Mouse (Mus musculus) liver, embryonic 13.5 days (tissue): ENCODE results near the gene Rcan2. TPM values are rescaled to one million over a fixed set of nuclear protein-coding genes. Genes with fewer than 3 reads are reported as not detected.
A peak's percentile ranks its signal among the peaks of the same experiment; 100 is the strongest.

Source experiments
- ATAC-seq: fragments of 200-750 bp; cut with Nextera tagmentation; 2 replicates; pipeline ENCODE4 v1.8.0; 2017; ENCODE audit warnings: low read depth, mild to moderate bottlenecking, moderate number of reproducible peaks, moderate library complexity
- DNase-seq: peaks from one replicate; pipeline ENCODE4 v3.0.0; 2022
- H3K27ac ChIP-seq: fragments of 300-500 bp; sonication (generic); 2 replicates; pipeline ENCODE4 v1.5.1; 2015; ENCODE audit warnings: moderate library complexity, mild to moderate bottlenecking, inconsistent platforms
- H3K27me3 ChIP-seq: fragments of 300-500 bp; sonication (generic); 2 replicates; pipeline ENCODE4 v1.6.1; 2015; ENCODE audit warnings: mild to moderate bottlenecking, inconsistent platforms
- H3K36me3 ChIP-seq: fragments of 300-500 bp; sonication (generic); 2 replicates; pipeline ENCODE4 v1.6.1; 2015; ENCODE audit warnings: mild to moderate bottlenecking, inconsistent platforms
- H3K4me1 ChIP-seq: fragments of 300-500 bp; sonication (generic); replicated peaks from 2 replicates; pipeline ENCODE4 v1.6.1; 2015; ENCODE audit warnings: inconsistent platforms
- H3K4me2 ChIP-seq: fragments of 300-500 bp; sonication (generic); 2 replicates; pipeline ENCODE4 v1.6.1; 2015; ENCODE audit warnings: inconsistent platforms, mild to moderate bottlenecking, moderate library complexity
- H3K4me3 ChIP-seq: fragments of 300-500 bp; sonication (generic); replicated peaks from 2 replicates; pipeline ENCODE4 v1.5.1; 2015; ENCODE audit warnings: mild to moderate bottlenecking, inconsistent platforms
- H3K9ac ChIP-seq: fragments of 300-500 bp; sonication (generic); 2 replicates; pipeline ENCODE4 v1.6.1; 2015; ENCODE audit warnings: mild to moderate bottlenecking, inconsistent platforms
- H3K9me3 ChIP-seq: fragments of 300-500 bp; sonication (generic); replicated peaks from 2 replicates; pipeline ENCODE4 v1.6.1; 2016; ENCODE audit warnings: inconsistent platforms
- WGBS: fragments of 180-500 bp; shearing (Covaris S2); methylation state at CpG from one replicate; pipeline ENCODE4 v1.1.7; 2015; ENCODE audit not compliant: insufficient replicate concordance; 5-methylcytosine and 5-hydroxymethylcytosine counted together
- polyA plus RNA-seq: library from polyadenylated mRNA; unstranded; fragments of >200 nt; fragmentation: Nextera tagmentation; extraction: Ambion mirVana; gene quantifications from 2 replicates; pipeline ENCODE4 v1.2.1, GENCODE M21; 2015

The Rcan2 gene
- polyA plus RNA-seq, 1 experiment from 2014 or later: 1.1 TPM

- Histone ChIP-seq H3K9ac (no peak overlapping the region), H3K4me3 (no peak overlapping the region), H3K9me3 (no peaks in the 10 kb centered on the region), H3K4me2 (no peak overlapping the region), H3K27ac (no peak overlapping the region), H3K36me3 (no peaks in the 10 kb centered on the region), H3K4me1 (peaks cover 5% of the 10 kb centered on the region), H3K27me3 (no peaks in the 10 kb centered on the region)
- no peak for DNase-seq
- peak; percentile 65; the same call in 1 of the 2 replicates for ATAC-seq
- WGBS: 31% methylated on average over 5 of the region's 5 CpGs
Measured at GRCm38 (mm10) chr17:43917143-43917542, 116.0 kb downstream of the Rcan2 start.

GRCm38 (mm10) chr17:43929856-43930255 lies 128.7 kb downstream of the Rcan2 start:
- 72% methylated on average over 4 of the region's 4 CpGs for WGBS
- 0 out of 2 replicates have a peak, but pooled peaks cover 13% of the 10 kb centered on the region for H3K9me3 ChIP-seq
- H3K4me1 ChIP-seq: no peaks in the 10 kb centered on the region
- no peak overlapping the region for H3K4me2 ChIP-seq
- H3K36me3 ChIP-seq: no peaks in the 10 kb centered on the region
- DNase-seq (no peak), ATAC-seq (no peak)
- no peak overlapping the region for H3K27ac ChIP-seq
- no peak overlapping the region for H3K4me3 ChIP-seq
- no peak overlapping the region for H3K9ac ChIP-seq
- H3K27me3 ChIP-seq: no peaks in the 10 kb centered on the region

- Histone ChIP-seq H3K4me1 (no peaks in the 10 kb centered on the region), H3K27ac (no peak overlapping the region), H3K4me2 (no peak overlapping the region), H3K9ac (no peak overlapping the region), H3K9me3 (0 out of 2 replicates have a peak, but pooled peaks cover 13% of the 10 kb centered on the region), H3K27me3 (no peaks in the 10 kb centered on the region), H3K4me3 (no peak overlapping the region), H3K36me3 (no peaks in the 10 kb centered on the region)
- WGBS: 72% methylated on average over 11 of the region's 11 CpGs
- no peak for ATAC-seq
- no peak for DNase-seq
Measured at GRCm38 (mm10) chr17:43931731-43932130, 130.6 kb downstream of the Rcan2 start.

- WGBS: 78% methylated on average over 9 of the region's 9 CpGs
- ATAC-seq: no peak
- no peaks in the 10 kb centered on the region for H3K27me3 ChIP-seq
- H3K4me2 ChIP-seq: no peak overlapping the region
- no peak overlapping the region for H3K4me3 ChIP-seq
- H3K9ac ChIP-seq: no peak overlapping the region
- H3K36me3 ChIP-seq: no peaks in the 10 kb centered on the region
- no peak for DNase-seq
- H3K27ac ChIP-seq: no peak overlapping the region
- 0 out of 2 replicates have a peak, but pooled peaks cover 13% of the 10 kb centered on the region for H3K9me3 ChIP-seq
- no peaks in the 10 kb centered on the region for H3K4me1 ChIP-seq
Measured at GRCm38 (mm10) chr17:43934056-43934455, 132.9 kb downstream of the Rcan2 start.

GRCm38 (mm10) chr17:43952219-43952618 lies 151.1 kb downstream of the Rcan2 start:
- Histone ChIP-seq H3K9me3 (no peaks in the 10 kb centered on the region), H3K4me3 (no peak overlapping the region), H3K27ac (no peak overlapping the region)

GRCm38 (mm10) chr17:43952661-43953534 lies 151.7 kb downstream of the Rcan2 start:
- H3K27me3 ChIP-seq: no peaks in the 10 kb centered on the region
- H3K4me2 ChIP-seq: no peak overlapping the region
- no peak for ATAC-seq
- DNase-seq: no peak
- no peaks in the 10 kb centered on the region for H3K36me3 ChIP-seq
- H3K27ac ChIP-seq: no peak overlapping the region
- no peaks in the 10 kb centered on the region for H3K9me3 ChIP-seq
- WGBS: 42% methylated on average over 12 of the region's 17 CpGs
- no peak overlapping the region for H3K4me3 ChIP-seq
- H3K9ac ChIP-seq: no peak overlapping the region
- no peaks in the 10 kb centered on the region for H3K4me1 ChIP-seq

More at GRCm38 (mm10) chr17:43952219-43952618, 151.1 kb downstream of the Rcan2 start:
- 31% methylated on average over 5 of the region's 5 CpGs for WGBS
- no peak overlapping the region for H3K9ac ChIP-seq
- H3K4me2 ChIP-seq: no peak overlapping the region
- H3K4me1 ChIP-seq: no peaks in the 10 kb centered on the region
- no peak for ATAC-seq
- no peaks in the 10 kb centered on the region for H3K36me3 ChIP-seq
- DNase-seq: no peak
- H3K27me3 ChIP-seq: no peaks in the 10 kb centered on the region

- no peak overlapping the region for H3K4me3 ChIP-seq
- H3K9me3 ChIP-seq: no peaks in the 10 kb centered on the region
- H3K4me1 ChIP-seq: no peaks in the 10 kb centered on the region
- H3K36me3 ChIP-seq: no peaks in the 10 kb centered on the region
- WGBS: 70% methylated on average over 10 of the region's 10 CpGs
- H3K4me2 ChIP-seq: no peak overlapping the region
- DNase-seq (no peak), ATAC-seq (no peak)
- H3K27me3 ChIP-seq: no peaks in the 10 kb centered on the region
- no peak overlapping the region for H3K27ac ChIP-seq
- H3K9ac ChIP-seq: no peak overlapping the region
Measured at GRCm38 (mm10) chr17:43953535-43953918, 152.4 kb downstream of the Rcan2 start.

- Histone ChIP-seq H3K9me3 (no peaks in the 10 kb centered on the region), H3K9ac (no peak overlapping the region), H3K27ac (no peak overlapping the region), H3K4me3 (no peak overlapping the region), H3K36me3 (no peaks in the 10 kb centered on the region), H3K4me1 (no peaks in the 10 kb centered on the region), H3K4me2 (no peak overlapping the region), H3K27me3 (no peaks in the 10 kb centered on the region)
- ATAC-seq (no peak), DNase-seq (no peak)
- 57% methylated on average over 3 of the region's 3 CpGs for WGBS
Measured at GRCm38 (mm10) chr17:43959797-43960196, 158.6 kb downstream of the Rcan2 start.

- Histone ChIP-seq H3K36me3 (no peaks in the 10 kb centered on the region), H3K9ac (no peak overlapping the region), H3K4me2 (no peak overlapping the region), H3K4me1 (no peaks in the 10 kb centered on the region), H3K4me3 (no peak overlapping the region), H3K27me3 (no peaks in the 10 kb centered on the region), H3K27ac (no peak overlapping the region), H3K9me3 (no peaks in the 10 kb centered on the region)
- 79% methylated on average over 10 of the region's 10 CpGs for WGBS
- no peak for ATAC-seq
- no peak for DNase-seq
Measured at GRCm38 (mm10) chr17:43969943-43970342, 168.8 kb downstream of the Rcan2 start.

- WGBS: 69% methylated on average over 2 of the region's 2 CpGs
- Histone ChIP-seq H3K4me2 (no peak overlapping the region), H3K9ac (no peak overlapping the region), H3K27ac (no peak overlapping the region), H3K36me3 (no peaks in the 10 kb centered on the region), H3K4me3 (no peak overlapping the region), H3K27me3 (no peaks in the 10 kb centered on the region), H3K9me3 (no peaks in the 10 kb centered on the region), H3K4me1 (no peaks in the 10 kb centered on the region)
- ATAC-seq (no peak), DNase-seq (no peak)
Measured at GRCm38 (mm10) chr17:43977572-43977971, 176.4 kb downstream of the Rcan2 start.

GRCm38 (mm10) chr17:43979925-43980324 lies 178.8 kb downstream of the Rcan2 start:
- H3K4me2 ChIP-seq: no peak overlapping the region
- no peak overlapping the region for H3K9ac ChIP-seq
- WGBS: 54% methylated on average over 3 of the region's 3 CpGs
- H3K9me3 ChIP-seq: no peaks in the 10 kb centered on the region
- no peak overlapping the region for H3K4me3 ChIP-seq
- ATAC-seq (no peak), DNase-seq (no peak)
- H3K27me3 ChIP-seq: no peaks in the 10 kb centered on the region
- no peaks in the 10 kb centered on the region for H3K4me1 ChIP-seq
- H3K27ac ChIP-seq: no peak overlapping the region
- no peaks in the 10 kb centered on the region for H3K36me3 ChIP-seq

- no peak overlapping the region for H3K9ac ChIP-seq
- no peaks in the 10 kb centered on the region for H3K27me3 ChIP-seq
- no peak overlapping the region for H3K4me3 ChIP-seq
- no peaks in the 10 kb centered on the region for H3K4me1 ChIP-seq
- H3K36me3 ChIP-seq: no peaks in the 10 kb centered on the region
- ATAC-seq (no peak), DNase-seq (no peak)
- no peak overlapping the region for H3K27ac ChIP-seq
- no peak overlapping the region for H3K4me2 ChIP-seq
- H3K9me3 ChIP-seq: no peaks in the 10 kb centered on the region
- WGBS: 58% methylated on average over 1 of the region's 1 CpGs
Measured at GRCm38 (mm10) chr17:43982505-43982904, 181.4 kb downstream of the Rcan2 start.
